Mouse (Mus musculus) heart, postnatal 0 days (tissue): ENCODE measurements around the gene Slc25a18. TPM values are rescaled to one million over a fixed set of nuclear protein-coding genes. Genes with fewer than 3 reads are reported as not detected.

Experiments used
- ATAC-seq: fragments of 200-750 bp; cut with Nextera tagmentation; 2 replicates; pipeline ENCODE4 v1.8.0; 2017; ENCODE audit warnings: low read depth, moderate number of reproducible peaks, moderate library complexity; ENCODE audit not compliant: insufficient read depth
- DNase-seq: peaks from one replicate; pipeline ENCODE4 v3.0.0-alpha.2; 2016; ENCODE audit warnings: low spot score
- H3K27ac ChIP-seq: fragments of 300-500 bp; sonication (generic); 2 replicates; pipeline ENCODE4 v1.5.1; 2014; ENCODE audit warnings: low read depth, mild to moderate bottlenecking
- H3K27me3 ChIP-seq: fragments of 300-500 bp; sonication (generic); 2 replicates; pipeline ENCODE4 v1.6.1; 2014; ENCODE audit warnings: low read length, mixed read lengths; ENCODE audit not compliant: control insufficient read depth, insufficient read depth
- H3K36me3 ChIP-seq: fragments of 300-500 bp; sonication (generic); replicated peaks from 2 replicates; pipeline ENCODE4 v1.6.1; 2014; ENCODE audit warnings: low read length, mixed read lengths; ENCODE audit not compliant: control insufficient read depth, insufficient read depth
- H3K4me1 ChIP-seq: fragments of 300-500 bp; sonication (generic); 2 replicates; pipeline ENCODE4 v1.6.1; 2014; ENCODE audit warnings: antibody characterized with exemption; ENCODE audit not compliant: control insufficient read depth, insufficient read depth
- H3K4me2 ChIP-seq: fragments of 300-500 bp; sonication (generic); 2 replicates; pipeline ENCODE4 v1.6.1; 2014; ENCODE audit warnings: low read depth, mild to moderate bottlenecking, low read length, moderate library complexity
- H3K4me3 ChIP-seq: fragments of 300-500 bp; sonication (generic); 2 replicates; pipeline ENCODE4 v1.5.1; 2014; ENCODE audit warnings: low read depth, low read length
- H3K9ac ChIP-seq: fragments of 300-500 bp; sonication (generic); replicated peaks from 2 replicates; pipeline ENCODE4 v1.6.1; 2014; ENCODE audit warnings: low read depth, low read length, mixed read lengths
- H3K9me3 ChIP-seq: fragments of 300-500 bp; sonication (generic); replicated peaks from 2 replicates; pipeline ENCODE4 v1.6.1; 2016; ENCODE audit warnings: low read length; ENCODE audit not compliant: control insufficient read depth
- CTCF ChIP-seq: IDR thresholded peaks from 2 replicates; pipeline ENCODE4 v1.5.1; 2016; ENCODE audit warnings: antibody characterized with exemption, control low read depth, low read depth
- EP300 ChIP-seq: IDR thresholded peaks from 2 replicates; pipeline ENCODE4 v1.6.1; 2016; ENCODE audit warnings: antibody characterized with exemption, low read depth
- WGBS: fragments of 180-500 bp; shearing (Covaris S2); extraction: QIAGEN DNeasy Blood & Tissue Kit; methylation state at CpG from one replicate; pipeline ENCODE4 v1.1.7; 2014; 5-methylcytosine and 5-hydroxymethylcytosine counted together
- polyA plus RNA-seq: library from polyadenylated mRNA; unstranded; fragments of >200 nt; fragmentation: Nextera tagmentation; extraction: Ambion mirVana; gene quantifications from 2 replicates; pipeline ENCODE4 v1.2.1, GENCODE M21; 2015
- total RNA-seq: library from RNA; depleted of rRNA; stranded (reverse); fragments of >200 nt; gene quantifications from 2 replicates; pipeline ENCODE4 v1.2.3, GENCODE M21; 2014; ENCODE audit warnings: low replicate concordance

The Slc25a18 gene
- total and polyA plus RNA-seq, 2 experiments from 2014 or later = 0.26 TPM; not detected in 1

DNA sequence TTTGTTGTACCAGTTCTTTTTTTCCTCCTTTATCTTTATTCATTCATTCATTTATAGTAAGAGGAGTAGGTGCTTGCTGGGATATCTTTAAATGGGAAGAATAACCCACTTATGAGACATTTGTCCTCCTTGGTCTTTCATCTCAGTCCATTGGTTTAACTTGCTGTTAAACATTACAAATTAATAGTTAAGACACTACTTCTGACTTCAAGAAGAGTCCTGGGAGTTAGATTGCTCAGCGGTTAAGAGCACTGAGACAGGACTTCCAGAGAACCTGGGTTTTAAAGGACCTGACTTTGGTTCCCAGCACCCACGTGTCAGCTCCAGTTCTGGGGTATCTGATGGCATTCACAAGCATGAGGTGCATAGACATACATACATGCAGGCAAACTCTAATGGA is 27.0 kb upstream of the Slc25a18 start:
- no peaks in the 10 kb centered on the region for H3K36me3 ChIP-seq
- no peak overlapping the region for H3K4me3 ChIP-seq
- H3K27ac ChIP-seq = no peak overlapping the region
- TF ChIP-seq EP300 = no peak
- no peak for TF ChIP-seq CTCF
- no peak overlapping the region for H3K4me2 ChIP-seq
- no peak overlapping the region for H3K9ac ChIP-seq
- ATAC-seq = no peak
- 81% methylated on average over 2 of the region's 2 CpGs for WGBS
- no peaks in the 10 kb centered on the region for H3K4me1 ChIP-seq
- no peaks in the 10 kb centered on the region for H3K9me3 ChIP-seq
- H3K27me3 ChIP-seq = no peaks in the 10 kb centered on the region
- no peak for DNase-seq

DNA sequence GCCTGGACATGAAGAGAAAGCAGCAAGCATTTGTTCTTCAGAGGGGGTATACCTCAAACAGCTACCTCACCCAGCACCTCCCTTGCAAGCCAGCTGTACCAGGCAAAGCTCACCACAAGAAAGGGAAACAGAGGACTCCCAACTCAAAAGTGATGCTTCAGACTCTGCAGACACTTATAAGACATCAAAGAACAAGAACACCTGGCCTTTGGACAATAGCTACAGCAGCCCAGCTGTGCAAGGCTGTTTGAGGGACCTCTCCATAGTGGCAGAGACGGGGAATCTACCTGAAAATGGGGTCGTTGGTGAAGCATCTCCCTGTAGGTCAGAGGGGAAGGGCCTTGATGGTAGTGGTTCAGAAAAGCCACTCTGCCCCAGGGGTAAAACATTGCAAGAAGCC is 12.2 kb upstream of the Slc25a18 start:
- no peaks in the 10 kb centered on the region for H3K4me1 ChIP-seq
- DNase-seq (no peak), ATAC-seq (no peak)
- H3K9me3 ChIP-seq = no peaks in the 10 kb centered on the region
- H3K36me3 ChIP-seq = peaks cover 15% of the 10 kb centered on the region; the same call in 1 of the 2 replicates
- H3K27ac ChIP-seq = no peak overlapping the region
- no peak overlapping the region for H3K9ac ChIP-seq
- H3K4me2 ChIP-seq = no peak overlapping the region
- H3K4me3 ChIP-seq = no peak overlapping the region
- WGBS = 73% methylated on average over 2 of the region's 2 CpGs
- no peak for TF ChIP-seq EP300
- TF ChIP-seq CTCF = no peak
- H3K27me3 ChIP-seq = no peaks in the 10 kb centered on the region

DNA sequence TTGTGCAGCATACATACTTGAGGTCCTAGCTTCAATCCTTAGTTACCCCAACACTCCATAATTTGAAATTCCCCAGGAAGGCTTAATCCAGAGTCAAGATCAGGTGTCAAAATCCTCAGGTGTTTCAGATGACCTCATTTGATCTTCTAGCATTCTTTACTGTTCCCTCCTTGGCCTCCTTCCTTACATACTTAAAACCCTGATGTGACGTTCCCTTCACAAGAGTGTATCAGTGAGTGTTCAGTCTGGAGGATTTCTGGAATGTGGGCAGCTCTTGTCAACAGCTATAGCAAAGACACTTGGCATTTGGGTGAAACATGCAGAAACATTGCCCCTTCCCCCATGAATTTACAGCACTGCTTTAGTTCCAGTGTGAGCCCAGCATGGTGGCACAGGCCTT is 3.4 kb upstream of the Slc25a18 start:
- no peak overlapping the region for H3K4me3 ChIP-seq
- WGBS = 26% methylated on average over 1 of the region's 1 CpGs
- no peaks in the 10 kb centered on the region for H3K9me3 ChIP-seq
- TF ChIP-seq EP300 (no peak), CTCF (no peak)
- H3K27ac ChIP-seq = no peak overlapping the region
- H3K36me3 ChIP-seq = no peaks in the 10 kb centered on the region
- no peak overlapping the region for H3K9ac ChIP-seq
- H3K4me2 ChIP-seq = no peak overlapping the region
- H3K4me1 ChIP-seq = no peaks in the 10 kb centered on the region
- ATAC-seq (no peak), DNase-seq (no peak)
- H3K27me3 ChIP-seq = no peaks in the 10 kb centered on the region

DNA sequence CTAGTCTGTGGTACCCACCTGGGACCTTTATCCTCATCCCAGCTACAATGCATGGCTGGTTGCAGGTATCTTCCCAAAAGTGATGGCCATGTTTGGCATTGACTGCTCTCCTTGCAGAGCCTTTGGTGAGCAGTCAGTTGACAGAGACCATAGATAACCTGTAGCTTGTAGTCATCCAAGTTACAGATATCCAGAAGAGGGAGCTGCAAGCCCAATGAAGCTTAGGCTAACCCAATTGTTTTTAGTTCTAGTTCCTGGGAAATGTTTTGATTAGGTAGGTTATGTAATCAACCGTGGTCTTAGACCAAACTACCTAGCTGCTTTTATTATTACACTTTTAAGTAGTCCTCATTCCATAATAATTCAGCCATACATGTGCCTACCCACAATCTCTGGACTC is 2.0 kb upstream of the Slc25a18 start:
- H3K4me2 ChIP-seq = no peak overlapping the region
- WGBS = 47% methylated on average over 1 of the region's 1 CpGs
- H3K4me3 ChIP-seq = no peak overlapping the region
- H3K4me1 ChIP-seq = no peaks in the 10 kb centered on the region
- ATAC-seq (no peak), DNase-seq (no peak)
- no peak overlapping the region for H3K27ac ChIP-seq
- no peak for TF ChIP-seq CTCF
- no peak for TF ChIP-seq EP300
- H3K36me3 ChIP-seq = no peaks in the 10 kb centered on the region
- H3K9me3 ChIP-seq = no peaks in the 10 kb centered on the region
- no peak overlapping the region for H3K9ac ChIP-seq
- H3K27me3 ChIP-seq = no peaks in the 10 kb centered on the region

DNA sequence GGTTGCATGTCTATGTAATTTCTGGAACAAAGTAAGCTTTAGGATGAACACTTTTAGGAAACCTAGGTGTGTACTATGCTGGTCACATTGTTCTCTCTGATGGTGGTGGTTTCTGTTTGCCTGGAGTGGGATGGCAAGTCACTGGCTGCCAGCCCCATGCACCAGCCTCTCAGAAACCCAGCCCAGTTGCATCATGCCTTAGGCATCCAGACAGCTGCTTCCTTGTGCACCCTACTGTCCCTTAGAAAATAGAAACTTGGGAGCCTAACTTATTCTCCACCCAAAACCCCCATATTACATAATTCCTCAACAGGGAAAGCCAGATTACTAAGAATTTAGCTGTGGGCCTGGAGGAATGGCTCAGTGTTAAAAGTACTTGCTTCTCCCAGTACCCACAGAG is 1.4 kb upstream of the Slc25a18 start:
- no peak overlapping the region for H3K27ac ChIP-seq
- H3K9me3 ChIP-seq = no peaks in the 10 kb centered on the region
- H3K36me3 ChIP-seq = no peaks in the 10 kb centered on the region
- no peak overlapping the region for H3K4me2 ChIP-seq
- H3K4me1 ChIP-seq = no peaks in the 10 kb centered on the region
- H3K9ac ChIP-seq = no peak overlapping the region
- ATAC-seq = no peak
- TF ChIP-seq EP300 (no peak), CTCF (no peak)
- DNase-seq = no peak
- H3K27me3 ChIP-seq = no peaks in the 10 kb centered on the region
- H3K4me3 ChIP-seq = no peak overlapping the region

DNA sequence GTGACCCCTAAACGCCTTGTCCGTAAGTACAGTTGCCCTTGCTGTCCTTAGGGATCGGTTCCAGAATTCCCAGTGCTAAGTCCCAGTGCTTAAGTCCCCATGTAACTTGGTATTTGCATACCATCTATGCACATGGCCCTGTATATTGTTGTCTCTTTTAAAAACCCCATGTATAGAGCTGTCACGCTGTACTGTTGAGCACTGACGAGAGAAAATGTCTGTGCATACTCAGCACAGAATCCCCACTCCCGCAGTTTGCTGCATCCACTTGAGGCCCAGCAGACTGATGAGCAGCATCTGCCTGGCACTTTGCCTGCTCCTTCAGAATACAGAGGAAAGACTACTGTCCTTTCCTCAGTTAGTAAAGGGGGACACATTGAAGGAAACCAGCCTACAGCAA is 385 bp downstream of the Slc25a18 start:
- no peaks in the 10 kb centered on the region for H3K9me3 ChIP-seq
- no peak overlapping the region for H3K4me2 ChIP-seq
- TF ChIP-seq EP300 (no peak), CTCF (no peak)
- no peak overlapping the region for H3K9ac ChIP-seq
- DNase-seq (no peak), ATAC-seq (no peak)
- no peak overlapping the region for H3K4me3 ChIP-seq
- no peaks in the 10 kb centered on the region for H3K4me1 ChIP-seq
- H3K36me3 ChIP-seq = no peaks in the 10 kb centered on the region
- H3K27me3 ChIP-seq = no peaks in the 10 kb centered on the region
- WGBS = 80% methylated on average over 6 of the region's 6 CpGs
- H3K27ac ChIP-seq = no peak overlapping the region
